Mouse (Mus musculus): ENCODE data around the gene Ccdc194.

Ccdc194 gene

GRCm38 (mm10) chr8:71474785-71475701 is 50.5 kb downstream of the Ccdc194 start:
- no peak for DNase-seq

GRCm38 (mm10) chr8:71474344-71474743 is 51.2 kb downstream of the Ccdc194 start:
- no peak for DNase-seq

DNA sequence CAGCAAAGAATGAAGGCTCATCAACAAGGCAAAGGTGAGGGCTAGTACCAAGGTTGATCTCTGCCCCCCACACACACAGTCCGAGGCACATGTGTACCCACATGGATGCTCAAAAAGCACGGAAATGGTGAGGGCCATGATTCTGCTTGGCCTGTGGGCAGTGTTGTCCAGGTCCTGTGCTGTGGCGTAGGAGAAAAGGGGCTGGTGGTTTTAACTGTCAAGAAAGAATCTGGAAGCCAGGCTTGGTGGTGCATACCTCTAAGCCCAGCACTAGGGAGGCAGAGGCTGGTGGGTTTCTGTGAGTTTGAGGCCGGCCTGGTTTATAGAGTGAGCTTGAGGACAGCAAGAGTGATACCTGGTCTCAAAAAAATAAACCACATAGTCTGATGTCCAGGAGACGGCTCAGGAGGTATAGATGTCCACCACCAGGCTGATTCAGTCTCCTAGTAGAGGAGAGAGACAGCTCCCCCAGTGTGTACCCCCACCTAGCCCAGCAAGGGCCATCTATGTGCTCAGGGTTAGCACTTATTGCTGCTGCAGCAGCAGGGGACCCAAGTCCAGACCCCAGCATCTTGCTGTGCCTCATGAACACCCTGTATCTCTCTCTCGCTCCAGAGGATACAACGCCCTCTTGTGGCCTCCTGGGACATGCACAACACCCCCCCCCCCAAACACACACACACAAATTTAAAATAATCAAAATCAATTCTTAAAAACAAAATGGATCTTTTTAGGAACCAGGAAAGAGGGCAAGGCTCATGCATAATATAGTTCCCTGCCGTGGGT is 52.7 kb downstream of the Ccdc194 start:
- DNase-seq, result no peak

- no peak for DNase-seq
Observed at GRCm38 (mm10) chr8:71471861-71472260, 53.6 kb downstream of the Ccdc194 start.

DNA sequence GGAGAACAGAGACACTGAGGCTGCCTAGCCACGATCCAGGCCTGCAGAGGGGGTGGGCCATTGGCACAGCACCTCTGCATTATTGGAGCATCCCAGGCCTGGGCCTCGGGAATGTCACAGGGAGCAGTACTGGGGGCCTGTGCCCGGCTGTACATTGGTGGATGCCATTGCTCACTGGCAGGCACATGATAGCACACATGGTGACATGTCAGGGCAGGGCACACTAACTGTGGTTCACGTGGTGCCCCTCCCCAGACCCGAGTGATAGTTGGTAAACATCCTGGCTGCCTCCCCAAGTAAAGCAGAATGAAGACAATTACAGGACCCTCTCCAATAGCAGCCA is 54.6 kb downstream of the Ccdc194 start:
- DNase-seq, result no peak

- DNase-seq, result no peak
Observed at GRCm38 (mm10) chr8:71470146-71470912, 55.2 kb downstream of the Ccdc194 start.

Measured in kidney, adult 11 months (tissue).